Mouse (Mus musculus) brain, adult 2 months (tissue): ENCODE results near the gene Fes.
A peak's percentile ranks its signal among the peaks of the same experiment; 100 is the strongest.

Experiments
- DNase-seq: peaks from one replicate; pipeline ENCODE4 v3.0.0; 2011; ENCODE audit warnings: low read depth, low spot score

Fes gene

GRCm38 (mm10) chr7:80387633-80388543 is at the start of gene Fes:
Gene Fes (minus strand): TSS chr7:80387946.
- peak; percentile 47 for DNase-seq

- DNase-seq: no peak
These were observed 48.8 kb upstream of the Fes start for GRCm38 (mm10) chr7:80436571-80436970.

- peak; percentile 22 for DNase-seq
These were observed 47.8 kb upstream of the Fes start for GRCm38 (mm10) chr7:80435594-80435993.

DNA sequence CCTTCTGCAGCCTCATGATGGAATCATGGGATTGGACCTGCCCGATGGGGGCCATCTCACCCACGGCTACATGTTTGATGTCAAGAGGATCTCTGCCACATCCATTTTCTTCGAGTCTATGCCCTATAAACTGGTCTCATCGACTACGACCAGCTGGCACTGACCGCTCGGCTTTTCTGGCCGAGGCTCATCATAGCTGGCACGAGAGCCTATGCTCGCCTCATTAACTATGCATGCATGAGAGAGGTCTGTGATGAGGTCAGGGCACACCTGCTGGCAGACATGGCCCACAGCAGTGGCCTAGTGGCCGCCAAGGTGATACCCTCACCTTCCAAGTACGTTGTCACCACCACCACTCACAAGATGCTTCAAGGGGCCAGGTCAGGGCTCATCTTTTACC is 41.9 kb upstream of the Fes start:
- DNase-seq: no peak

GRCm38 (mm10) chr7:80427730-80428129 is 40.0 kb upstream of the Fes start:
- no peak for DNase-seq

- DNase-seq: peak; percentile 47
These were observed 38.6 kb upstream of the Fes start for GRCm38 (mm10) chr7:80426363-80426762.

DNA sequence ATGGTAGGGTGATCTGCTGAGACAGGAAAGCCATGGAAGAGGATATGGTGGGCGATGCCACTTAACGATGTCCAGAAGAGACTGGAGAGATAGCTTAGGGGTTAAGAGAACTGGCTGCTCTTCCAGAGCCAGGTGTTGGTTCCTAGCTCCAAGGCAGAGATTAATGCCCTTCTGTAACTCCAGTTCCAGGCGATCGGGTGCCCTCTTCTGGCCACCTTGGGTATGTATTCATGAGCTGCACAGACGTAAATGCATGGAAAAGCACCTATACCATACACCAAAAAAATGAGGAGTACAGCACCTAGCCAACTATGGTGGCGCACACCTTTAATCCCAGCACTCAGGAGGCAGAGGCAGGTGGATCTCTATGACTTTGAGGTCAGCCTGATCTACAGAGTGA is 37.0 kb upstream of the Fes start:
- no peak for DNase-seq

- peak; percentile 71 for DNase-seq
These were observed 35.2 kb upstream of the Fes start for GRCm38 (mm10) chr7:80422759-80423480.

DNA sequence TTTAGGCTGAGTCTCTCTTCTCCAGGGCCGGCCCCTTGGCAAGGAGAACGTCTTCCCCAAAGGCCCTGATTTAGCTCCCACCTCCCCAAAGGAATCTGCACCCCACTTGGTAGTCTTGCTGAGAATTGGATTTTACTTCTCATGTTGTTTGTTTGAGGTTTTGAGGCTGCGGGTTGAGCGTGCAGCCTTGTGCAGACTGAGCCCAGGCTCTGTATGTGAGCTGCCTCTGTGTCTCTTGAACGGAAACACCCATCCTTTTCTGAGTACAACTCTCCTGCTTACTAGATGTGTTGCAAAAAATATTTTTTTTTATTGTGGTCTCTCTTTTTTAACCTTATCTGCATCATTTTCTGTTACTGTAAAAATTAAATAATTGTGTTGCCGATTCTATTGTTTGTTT is 33.8 kb upstream of the Fes start:
- DNase-seq: no peak

- no peak for DNase-seq
These were observed 32.8 kb upstream of the Fes start for GRCm38 (mm10) chr7:80420586-80420985.

DNA sequence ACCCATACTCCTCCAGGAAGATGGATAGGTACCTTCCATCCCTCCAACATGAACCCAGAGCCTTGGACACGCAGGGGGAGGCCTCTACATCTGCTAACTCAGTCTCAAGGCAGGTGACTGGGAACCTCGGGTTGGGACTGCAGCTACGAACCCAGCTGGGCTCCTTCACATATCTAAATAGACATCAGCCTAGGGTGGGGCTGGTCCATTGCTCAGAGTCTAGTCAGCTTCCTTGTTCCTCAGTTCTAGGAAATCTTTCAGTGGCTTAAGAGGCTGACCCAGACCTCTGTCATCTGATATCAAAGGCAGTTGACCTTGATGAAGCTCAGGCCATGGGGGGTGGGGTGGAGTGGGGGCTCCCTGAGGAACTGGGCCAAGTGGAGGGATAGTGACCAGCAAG is 31.5 kb upstream of the Fes start:
- DNase-seq: no peak

GRCm38 (mm10) chr7:80418036-80418435 is 30.3 kb upstream of the Fes start:
- DNase-seq: no peak

DNA sequence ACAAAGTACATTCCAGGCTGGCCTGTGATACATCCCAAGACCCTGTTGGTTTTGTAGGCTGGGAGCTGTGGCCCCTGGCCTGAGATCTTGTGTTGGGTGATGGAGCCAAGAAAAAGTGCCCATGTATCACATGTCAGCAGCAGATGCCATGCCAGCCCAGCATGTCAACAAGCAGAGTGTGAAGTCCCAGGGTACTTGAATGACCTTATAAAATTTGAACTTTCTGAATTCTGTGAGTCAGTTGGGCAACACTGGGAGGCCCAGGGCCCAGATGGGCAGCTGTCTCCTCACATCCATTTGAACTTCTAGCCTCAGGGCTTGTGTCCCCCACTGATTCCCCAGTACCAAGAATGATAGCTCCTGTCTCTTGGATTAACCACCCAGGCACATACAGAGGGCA is 29.9 kb upstream of the Fes start:
- DNase-seq: no peak

GRCm38 (mm10) chr7:80416969-80417368 is 29.2 kb upstream of the Fes start:
- no peak for DNase-seq

DNA sequence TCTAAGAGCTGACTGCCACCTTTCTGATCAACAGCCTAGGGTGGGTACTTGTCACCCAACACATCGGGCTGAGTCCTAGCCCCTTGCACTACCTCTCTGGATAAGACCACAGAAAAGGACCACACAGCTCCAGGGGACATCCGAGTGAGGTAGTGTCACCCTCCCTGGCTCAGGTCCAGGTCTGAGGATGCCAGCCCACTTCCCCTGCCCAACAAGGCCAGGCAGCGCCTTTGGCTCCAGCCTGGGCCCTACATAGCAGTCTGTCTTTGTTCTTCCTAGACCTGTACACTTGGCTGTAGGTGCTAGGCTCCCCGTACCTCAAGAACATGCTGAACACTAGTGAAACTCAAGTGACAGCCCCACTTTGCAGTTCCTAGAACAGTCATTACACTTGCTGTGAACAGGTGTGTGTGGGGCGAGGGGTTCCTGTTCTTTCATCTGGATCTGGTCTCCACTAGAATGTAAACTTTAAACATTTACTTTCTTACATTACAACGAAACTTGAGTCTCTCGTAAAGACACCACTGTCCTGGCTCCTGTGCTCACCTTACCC is 26.6 kb upstream of the Fes start:
- no peak for DNase-seq

DNA sequence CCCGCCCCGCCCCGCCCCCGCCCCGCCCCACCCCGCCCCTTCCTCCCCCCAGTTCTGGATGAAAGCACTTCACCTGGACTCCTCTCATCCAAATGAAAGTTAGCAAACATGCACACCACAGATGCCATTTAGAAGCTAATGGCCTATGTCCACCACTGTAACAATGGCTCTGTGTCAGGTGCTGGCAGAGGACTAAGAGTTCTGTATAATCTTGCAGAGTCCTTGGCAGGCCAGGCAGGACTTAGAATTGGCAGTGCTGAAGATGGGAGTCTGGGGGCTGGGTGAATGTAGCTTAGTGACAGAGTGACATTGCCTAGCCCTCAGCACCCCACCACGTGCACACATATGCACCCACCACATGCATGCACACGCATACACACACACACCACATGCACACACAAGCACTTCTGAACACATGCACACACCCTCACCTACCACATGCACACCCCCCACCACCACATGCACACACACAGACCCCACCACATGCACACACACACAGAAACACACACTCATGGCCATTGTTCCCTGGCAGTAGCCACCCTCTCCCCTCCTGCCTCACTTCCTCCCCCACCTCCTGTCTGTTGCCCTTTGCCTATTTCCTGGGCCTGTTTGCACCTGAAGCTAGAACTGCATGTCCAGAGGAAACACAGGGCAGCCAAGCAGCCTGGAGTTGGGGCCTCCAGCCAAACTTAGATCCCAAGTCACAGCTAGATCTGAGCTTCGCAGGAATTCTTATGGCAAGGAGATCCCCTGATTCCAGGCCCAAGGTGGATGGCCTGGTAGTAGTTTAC is 26.0 kb upstream of the Fes start:
- no peak for DNase-seq

DNA sequence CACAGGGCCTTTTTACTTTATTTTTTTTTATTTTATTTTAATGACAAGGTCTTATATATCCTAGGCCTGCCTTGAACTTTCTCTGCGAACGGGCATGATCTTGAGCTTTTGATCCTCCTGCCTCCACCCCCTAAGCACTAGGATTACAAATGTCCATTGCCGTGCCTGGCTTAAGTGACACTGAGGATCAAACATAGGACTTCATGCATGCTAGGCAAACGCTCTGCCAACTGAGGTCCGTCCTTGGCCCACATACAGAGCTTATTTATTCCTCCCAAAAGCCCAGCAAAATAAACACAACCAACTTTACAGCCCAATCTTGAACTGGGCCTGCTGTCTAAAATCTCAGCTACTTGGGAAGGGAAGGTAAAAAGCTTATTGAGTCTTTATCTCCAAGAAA is 25.0 kb upstream of the Fes start:
- no peak for DNase-seq

- peak; percentile 93 for DNase-seq
These were observed 24.5 kb upstream of the Fes start for GRCm38 (mm10) chr7:80412279-80412678.

DNA sequence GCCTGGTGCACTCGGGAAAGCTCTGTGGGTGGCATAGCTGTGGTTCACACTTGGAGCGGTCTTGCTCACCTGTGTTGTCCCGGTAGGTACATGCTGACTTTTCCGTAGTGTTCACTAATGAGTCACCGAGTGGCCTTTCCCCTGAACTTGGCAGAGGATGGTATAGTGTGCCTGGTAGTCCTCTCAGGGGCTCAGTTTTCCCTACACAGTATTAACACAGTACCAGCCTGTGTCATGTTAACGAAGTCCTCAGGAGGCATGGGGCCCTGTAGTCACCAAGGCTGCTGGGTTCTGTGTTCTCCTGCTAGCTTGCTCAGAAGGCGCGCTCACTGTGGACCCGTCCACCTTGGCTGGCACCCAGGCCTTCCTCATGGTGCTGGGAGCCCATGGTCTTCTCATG is 22.6 kb upstream of the Fes start:
- DNase-seq: no peak

- DNase-seq: no peak
These were observed 20.0 kb upstream of the Fes start for GRCm38 (mm10) chr7:80407712-80408111.

- no peak for DNase-seq
These were observed 18.4 kb upstream of the Fes start for GRCm38 (mm10) chr7:80406186-80406585.

DNA sequence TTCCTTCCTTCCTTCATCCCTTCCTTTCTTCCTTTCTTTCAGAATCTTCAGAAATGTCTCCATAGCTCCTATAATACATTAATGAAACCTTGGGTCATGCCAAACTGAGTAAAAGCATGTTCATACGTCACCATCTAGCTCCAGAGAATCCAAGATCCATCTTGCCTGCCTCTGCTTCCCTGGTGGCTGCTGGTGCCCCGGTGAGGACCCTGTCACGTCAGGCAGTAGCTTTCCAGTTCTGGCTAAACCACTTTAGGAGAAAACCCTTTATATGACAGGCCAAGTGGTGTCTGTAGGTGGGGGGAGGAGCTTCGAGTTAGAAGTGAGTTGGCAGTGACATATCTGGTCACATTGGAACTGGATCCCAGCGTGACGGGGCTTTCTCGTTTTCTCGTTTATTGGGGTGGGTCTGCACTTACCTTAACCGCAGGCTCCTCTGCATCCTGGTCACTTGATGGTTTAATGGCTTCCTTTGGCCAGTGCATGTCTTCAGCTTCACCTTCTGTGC is 17.5 kb upstream of the Fes start, which contains the start of gene Furin:
Gene Furin (minus strand): TSS at position 249 of the 508 bp plus-strand sequence.
- no peak for DNase-seq
